Mouse (Mus musculus): ENCODE measurements around the gene Rrp8.

DNA sequence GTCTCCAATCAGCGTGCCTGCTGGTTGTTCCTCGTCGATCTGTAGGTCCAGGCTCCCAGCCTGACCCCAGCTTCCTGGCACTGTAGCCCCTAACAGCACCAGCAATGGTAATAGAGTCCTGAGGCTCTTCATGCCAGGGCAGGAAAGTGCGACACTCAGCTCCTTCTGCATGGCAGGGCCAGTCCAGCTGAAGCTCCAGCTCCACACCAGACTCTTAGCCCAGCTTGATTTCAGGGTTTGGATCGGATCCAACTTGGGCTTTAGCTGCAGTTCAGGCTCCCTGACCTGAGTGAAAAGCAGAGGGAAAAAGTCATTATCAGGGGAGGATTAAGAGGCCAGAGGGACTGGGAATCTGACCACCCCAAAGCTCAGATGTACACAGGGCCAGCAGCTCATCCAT, 35.9 kb upstream of the Rrp8 start:
- TF ChIP-seq NANOG (IDR thresholded peaks at IDR 0.05; ENCODE audit: borderline replicate concordance, low read length) = no peak
- no peak for TF ChIP-seq CTCF (conservative IDR thresholded peaks at IDR 0.05; ENCODE audit: low read length)
- no peak for TF ChIP-seq POU5F1 (IDR thresholded peaks at IDR 0.05; ENCODE audit: borderline replicate concordance, low read length)

Data from E14TG2a.4 (cell line).